Mouse (Mus musculus): Measurements from ENCODE around the gene Cpeb4. TPM values are rescaled to one million over a fixed set of nuclear protein-coding genes. Genes with fewer than 3 reads are reported as not detected.

Cpeb4 gene
- polyA plus RNA-seq, 1 experiment from 2014 or later: 11.3 TPM

- Histone ChIP-seq H3K4me1 (replicated peaks; ENCODE audit: control insufficient read depth, insufficient read depth, low read length) (peaks cover 9% of the 10 kb centered on the region; the same call in 1 of the 2 replicates), H3K36me3 (ENCODE audit: control insufficient read depth, insufficient read depth) (no peaks in the 10 kb centered on the region), H3K4me3 (ENCODE audit: low read depth, low read length) (no peak overlapping the region), H3K9ac (ENCODE audit: low read depth, low read length) (no peak overlapping the region), H3K9me3 (ENCODE audit: control insufficient read depth) (no peaks in the 10 kb centered on the region), H3K4me2 (replicated peaks; ENCODE audit: low read depth) (no peak overlapping the region), H3K27me3 (replicated peaks; ENCODE audit: control insufficient read depth, insufficient read depth, low read length) (no peaks in the 10 kb centered on the region), H3K27ac (ENCODE audit: low read depth, low read length) (no peak overlapping the region)
- ATAC-seq: 0 out of 2 replicates have a peak, but pooled peaks have one; percentile 5
- 55% methylated on average over 10 of the region's 10 CpGs for WGBS
- TF ChIP-seq CTCF (IDR thresholded peaks at IDR 0.05; ENCODE audit: low read depth): no peak
Observed at GRCm38 (mm10) chr11:31830213-31831151, 41.5 kb upstream of the Cpeb4 start.

- Histone ChIP-seq H3K36me3 (ENCODE audit: control insufficient read depth, insufficient read depth) (no peaks in the 10 kb centered on the region), H3K4me2 (replicated peaks; ENCODE audit: low read depth) (no peak overlapping the region), H3K9ac (ENCODE audit: low read depth, low read length) (no peak overlapping the region), H3K27me3 (replicated peaks; ENCODE audit: control insufficient read depth, insufficient read depth, low read length) (no peaks in the 10 kb centered on the region), H3K4me3 (ENCODE audit: low read depth, low read length) (no peak overlapping the region), H3K27ac (ENCODE audit: low read depth, low read length) (no peak overlapping the region), H3K4me1 (replicated peaks; ENCODE audit: control insufficient read depth, insufficient read depth, low read length) (peaks cover 7% of the 10 kb centered on the region; the same call in 1 of the 2 replicates), H3K9me3 (ENCODE audit: control insufficient read depth) (no peaks in the 10 kb centered on the region)
- ATAC-seq: no peak
- no peak for TF ChIP-seq CTCF (IDR thresholded peaks at IDR 0.05; ENCODE audit: low read depth)
- WGBS: 85% methylated on average over 5 of the region's 5 CpGs
Observed at GRCm38 (mm10) chr11:31831451-31831850, 40.6 kb upstream of the Cpeb4 start.

- 62% methylated on average over 5 of the region's 5 CpGs for WGBS
- H3K9ac ChIP-seq (ENCODE audit: low read depth, low read length): no peak overlapping the region
- no peak for TF ChIP-seq CTCF (IDR thresholded peaks at IDR 0.05; ENCODE audit: low read depth)
Observed at GRCm38 (mm10) chr11:31831983-31832382, 40.0 kb upstream of the Cpeb4 start.

GRCm38 (mm10) chr11:31832439-31832980, 39.5 kb upstream of the Cpeb4 start:
- ATAC-seq: no peak
- 65% methylated on average over 7 of the region's 7 CpGs for WGBS
- no peak for TF ChIP-seq CTCF (IDR thresholded peaks at IDR 0.05; ENCODE audit: low read depth)
- no peak overlapping the region for H3K4me3 ChIP-seq (ENCODE audit: low read depth, low read length)
- no peak overlapping the region for H3K4me2 ChIP-seq (replicated peaks; ENCODE audit: low read depth)
- H3K27me3 ChIP-seq (replicated peaks; ENCODE audit: control insufficient read depth, insufficient read depth, low read length): no peaks in the 10 kb centered on the region
- no peak overlapping the region for H3K9ac ChIP-seq (ENCODE audit: low read depth, low read length)
- peak overlapping the region; percentile 23; the same call in 1 of the 2 replicates for H3K27ac ChIP-seq (ENCODE audit: low read depth, low read length)
- peaks cover 7% of the 10 kb centered on the region; the same call in 1 of the 2 replicates for H3K4me1 ChIP-seq (replicated peaks; ENCODE audit: control insufficient read depth, insufficient read depth, low read length)
- H3K9me3 ChIP-seq (ENCODE audit: control insufficient read depth): no peaks in the 10 kb centered on the region
- no peaks in the 10 kb centered on the region for H3K36me3 ChIP-seq (ENCODE audit: control insufficient read depth, insufficient read depth)

More at GRCm38 (mm10) chr11:31831983-31832382, 40.0 kb upstream of the Cpeb4 start:
- H3K27me3 ChIP-seq (replicated peaks; ENCODE audit: control insufficient read depth, insufficient read depth, low read length): no peaks in the 10 kb centered on the region
- no peaks in the 10 kb centered on the region for H3K9me3 ChIP-seq (ENCODE audit: control insufficient read depth)
- ATAC-seq: no peak
- H3K4me2 ChIP-seq (replicated peaks; ENCODE audit: low read depth): no peak overlapping the region
- peak overlapping the region; percentile 23; the same call in 1 of the 2 replicates for H3K27ac ChIP-seq (ENCODE audit: low read depth, low read length)
- no peak overlapping the region for H3K4me3 ChIP-seq (ENCODE audit: low read depth, low read length)
- peaks cover 7% of the 10 kb centered on the region; the same call in 1 of the 2 replicates for H3K4me1 ChIP-seq (replicated peaks; ENCODE audit: control insufficient read depth, insufficient read depth, low read length)
- no peaks in the 10 kb centered on the region for H3K36me3 ChIP-seq (ENCODE audit: control insufficient read depth, insufficient read depth)

GRCm38 (mm10) chr11:31833506-31833905, 38.5 kb upstream of the Cpeb4 start:
- no peaks in the 10 kb centered on the region for H3K27me3 ChIP-seq (replicated peaks; ENCODE audit: control insufficient read depth, insufficient read depth, low read length)
- no peak overlapping the region for H3K27ac ChIP-seq (ENCODE audit: low read depth, low read length)
- TF ChIP-seq CTCF (IDR thresholded peaks at IDR 0.05; ENCODE audit: low read depth): no peak
- no peaks in the 10 kb centered on the region for H3K36me3 ChIP-seq (ENCODE audit: control insufficient read depth, insufficient read depth)
- H3K4me3 ChIP-seq (ENCODE audit: low read depth, low read length): no peak overlapping the region
- H3K4me1 ChIP-seq (replicated peaks; ENCODE audit: control insufficient read depth, insufficient read depth, low read length): peaks cover 6% of the 10 kb centered on the region
- no peak for ATAC-seq
- no peak overlapping the region for H3K4me2 ChIP-seq (replicated peaks; ENCODE audit: low read depth)
- no peaks in the 10 kb centered on the region for H3K9me3 ChIP-seq (ENCODE audit: control insufficient read depth)
- H3K9ac ChIP-seq (ENCODE audit: low read depth, low read length): no peak overlapping the region
- WGBS: 62% methylated on average over 2 of the region's 2 CpGs

GRCm38 (mm10) chr11:31835352-31835751, 36.7 kb upstream of the Cpeb4 start:
- peaks cover 11% of the 10 kb centered on the region for H3K4me1 ChIP-seq (replicated peaks; ENCODE audit: control insufficient read depth, insufficient read depth, low read length)
- 54% methylated on average over 3 of the region's 3 CpGs for WGBS
- no peak overlapping the region for H3K9ac ChIP-seq (ENCODE audit: low read depth, low read length)
- no peak overlapping the region for H3K4me3 ChIP-seq (ENCODE audit: low read depth, low read length)
- no peaks in the 10 kb centered on the region for H3K36me3 ChIP-seq (ENCODE audit: control insufficient read depth, insufficient read depth)
- ATAC-seq: no peak
- no peak overlapping the region for H3K27ac ChIP-seq (ENCODE audit: low read depth, low read length)
- H3K4me2 ChIP-seq (replicated peaks; ENCODE audit: low read depth): no peak overlapping the region
- H3K27me3 ChIP-seq (replicated peaks; ENCODE audit: control insufficient read depth, insufficient read depth, low read length): no peaks in the 10 kb centered on the region
- no peaks in the 10 kb centered on the region for H3K9me3 ChIP-seq (ENCODE audit: control insufficient read depth)
- TF ChIP-seq CTCF (IDR thresholded peaks at IDR 0.05; ENCODE audit: low read depth): no peak

Data from intestine, postnatal 0 days (tissue).